Mouse (Mus musculus) R1 (cell line): ENCODE data around the gene Scml4.

ENCODE experiments used
- DNase-seq: peaks from one replicate; pipeline ENCODE4 v3.0.0-alpha.2; 2018; ENCODE audit warnings: low read depth, low spot score

Scml4 gene

DNA sequence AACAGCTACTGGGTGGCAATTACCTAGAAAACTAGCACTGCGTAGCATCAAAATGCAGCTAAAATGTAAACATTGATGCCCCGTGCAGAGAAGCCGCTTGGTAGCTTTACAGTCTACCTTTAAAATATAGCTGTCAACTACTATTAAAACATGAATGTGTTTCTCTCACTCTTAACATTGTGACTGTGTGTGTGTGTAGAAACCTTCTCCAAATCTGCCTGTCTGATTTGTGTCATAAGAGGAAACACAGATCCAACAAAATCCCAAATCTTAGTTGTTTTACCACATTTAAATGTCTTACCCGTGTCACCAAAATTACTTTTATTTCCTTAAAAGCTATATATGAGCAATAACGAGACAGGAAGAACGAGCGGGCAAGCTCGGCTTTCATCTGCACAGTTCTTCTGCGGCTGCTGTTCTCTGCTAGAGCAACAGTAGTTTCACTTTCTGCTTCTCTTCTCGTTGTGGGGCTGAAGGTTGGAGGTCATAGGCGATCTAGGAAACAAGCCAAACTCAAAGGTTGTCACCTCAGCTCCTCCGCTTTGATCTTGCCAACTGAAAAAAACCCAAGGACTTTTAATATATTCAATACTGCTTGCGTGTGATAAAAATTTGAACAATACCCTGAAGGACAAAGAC, 2.1 kb downstream of the Scml4 start:
- no peak for DNase-seq

GRCm38 (mm10) chr10:42862806-42863205, 2.6 kb downstream of the Scml4 start:
- no peak for DNase-seq

DNA sequence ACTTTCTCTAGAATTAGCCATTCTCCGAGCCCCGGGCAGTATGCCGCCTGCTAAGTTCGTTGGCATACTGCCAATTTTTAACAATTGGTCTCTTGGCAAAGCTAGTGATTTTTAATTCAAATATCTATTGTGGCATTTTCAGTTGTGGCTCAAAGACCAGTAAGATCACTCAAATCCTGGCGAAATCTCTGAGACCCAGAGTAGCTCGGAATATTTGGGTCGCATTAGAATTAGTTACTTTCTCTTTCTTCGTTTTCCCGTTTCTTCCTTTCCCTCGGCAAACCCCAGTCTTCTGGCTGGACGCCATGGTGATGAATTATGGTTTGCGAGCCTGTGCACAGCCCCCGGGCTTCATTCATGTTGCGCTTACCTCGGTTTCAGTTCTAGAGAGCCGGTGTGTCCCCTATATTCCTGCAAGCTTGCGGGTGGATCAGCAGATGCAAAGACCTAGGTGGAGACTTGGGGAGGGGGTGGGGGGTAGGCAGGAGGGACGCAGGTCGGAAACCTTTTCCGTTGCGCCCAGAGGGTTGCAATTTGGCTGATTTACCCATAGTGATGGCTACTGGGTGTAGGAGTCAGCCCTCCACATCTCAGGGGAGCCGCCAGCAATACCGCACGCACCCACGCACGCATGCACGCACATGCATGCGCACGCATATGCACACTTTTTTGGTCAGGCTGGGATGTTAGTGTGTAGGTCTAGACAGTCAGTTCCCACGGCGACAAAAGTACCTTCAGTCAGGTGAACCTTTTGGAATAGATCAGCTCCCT, 3.6 kb downstream of the Scml4 start:
- peak; percentile 13 for DNase-seq

DNA sequence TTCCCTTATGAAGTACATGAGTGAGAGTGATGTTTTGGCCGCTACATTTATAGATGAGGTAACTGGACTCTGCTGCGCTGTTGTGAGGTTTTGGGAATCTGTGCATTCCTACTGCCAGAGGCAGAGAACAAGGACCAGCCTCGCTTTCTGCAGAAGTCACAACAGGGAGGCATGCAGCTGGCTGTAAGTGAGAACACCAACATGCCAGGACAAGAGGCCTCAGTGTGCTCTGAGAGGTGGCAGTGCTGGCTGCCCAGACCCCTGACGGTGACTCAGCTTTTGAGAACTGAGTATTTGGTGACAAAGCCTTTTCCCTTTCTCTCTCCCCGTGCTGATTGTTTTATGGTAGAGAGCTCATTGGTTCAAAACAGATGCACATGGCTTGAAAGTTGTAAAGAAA, 4.5 kb downstream of the Scml4 start:
- DNase-seq = no peak

- DNase-seq = no peak
Observed at GRCm38 (mm10) chr10:42868416-42868815, 8.2 kb downstream of the Scml4 start.

GRCm38 (mm10) chr10:42869467-42869866, 9.3 kb downstream of the Scml4 start:
- no peak for DNase-seq

GRCm38 (mm10) chr10:42872269-42873010, 12.3 kb downstream of the Scml4 start:
- DNase-seq = no peak

DNA sequence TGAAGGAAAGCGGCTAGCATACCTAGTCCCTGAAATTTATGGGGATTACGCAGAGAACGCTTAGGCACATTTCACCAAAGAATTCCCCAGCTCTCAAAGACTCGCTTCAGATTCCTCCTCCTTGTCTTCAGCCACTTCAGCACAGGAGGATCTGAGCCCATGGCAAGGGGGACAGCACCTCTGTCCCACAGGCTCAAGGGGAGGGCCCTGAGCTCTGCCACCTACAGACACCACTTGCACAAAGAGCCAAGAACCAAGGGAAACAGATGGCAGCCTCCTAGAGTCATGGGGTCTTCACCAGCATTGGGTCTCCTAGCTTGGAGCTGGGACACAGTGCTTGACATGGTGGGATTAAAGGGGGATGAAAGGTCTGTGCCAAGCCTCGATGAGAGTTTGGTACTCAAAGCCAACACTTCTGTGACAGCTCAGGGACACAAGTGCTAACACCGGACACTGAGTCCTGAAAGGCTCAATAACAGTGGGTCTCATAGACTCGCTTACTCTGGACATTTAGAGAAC, 13.0 kb downstream of the Scml4 start:
- DNase-seq = no peak

GRCm38 (mm10) chr10:42876172-42876571, 16.0 kb downstream of the Scml4 start:
- DNase-seq = no peak

DNA sequence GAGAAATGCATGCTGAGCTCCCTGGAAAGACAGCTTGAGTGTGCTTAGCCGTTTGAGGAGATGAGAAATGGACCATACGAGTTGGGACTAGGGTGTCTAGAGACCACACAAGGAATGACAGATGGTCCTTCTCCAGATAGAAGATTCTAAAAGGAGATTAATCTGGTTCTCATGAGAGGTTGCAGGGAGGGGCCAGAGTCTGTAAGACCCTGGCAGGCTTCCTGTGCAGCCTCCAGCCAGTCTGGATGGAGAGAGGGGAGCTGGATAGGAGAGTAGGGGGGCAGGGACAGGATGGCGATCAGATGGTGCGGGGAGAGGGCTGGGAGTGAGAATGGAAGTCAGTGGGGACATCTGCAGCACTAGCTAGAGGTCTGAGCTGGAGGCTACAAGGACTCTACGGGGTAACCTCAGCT, 19.1 kb downstream of the Scml4 start:
- no peak for DNase-seq

DNA sequence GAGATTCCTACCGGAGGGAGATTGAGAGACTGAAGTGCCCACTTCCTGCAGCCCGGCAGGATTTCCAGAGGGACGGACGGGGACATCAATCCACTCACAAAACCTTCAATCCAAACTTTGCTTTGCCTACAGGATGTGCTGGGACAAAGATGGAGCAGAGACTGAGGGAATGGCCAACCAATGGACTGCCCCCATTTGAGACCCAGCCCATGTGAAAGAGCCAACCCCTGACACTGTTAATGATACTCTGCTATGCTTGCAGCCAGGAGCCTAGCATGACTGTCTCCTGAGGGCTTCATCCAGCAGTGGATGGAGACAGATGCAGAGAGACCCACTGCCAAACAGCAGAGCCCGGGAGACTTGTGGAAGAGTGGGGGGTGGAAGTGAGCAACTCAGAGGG, 19.5 kb downstream of the Scml4 start:
- no peak for DNase-seq

DNA sequence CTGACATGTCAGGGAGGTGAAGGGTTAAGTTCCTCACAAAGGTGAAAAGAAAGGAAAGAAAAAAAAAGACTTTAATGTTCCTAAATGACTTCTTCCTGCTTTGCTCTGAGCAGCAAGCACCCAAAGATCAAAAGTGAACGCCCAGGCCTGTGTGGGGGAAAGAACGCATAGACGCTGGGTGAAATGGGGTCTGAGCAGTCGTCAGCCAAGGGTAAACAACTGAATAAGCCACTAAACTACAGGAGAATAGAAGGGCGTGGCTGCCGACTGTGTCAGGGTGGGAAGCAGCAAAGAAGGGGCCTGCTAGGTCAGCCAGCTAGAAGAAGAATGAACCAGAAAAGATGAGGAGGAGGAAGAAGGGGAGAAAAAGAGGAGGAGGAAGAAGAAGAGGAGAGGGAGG, 26.9 kb downstream of the Scml4 start:
- DNase-seq = no peak

DNA sequence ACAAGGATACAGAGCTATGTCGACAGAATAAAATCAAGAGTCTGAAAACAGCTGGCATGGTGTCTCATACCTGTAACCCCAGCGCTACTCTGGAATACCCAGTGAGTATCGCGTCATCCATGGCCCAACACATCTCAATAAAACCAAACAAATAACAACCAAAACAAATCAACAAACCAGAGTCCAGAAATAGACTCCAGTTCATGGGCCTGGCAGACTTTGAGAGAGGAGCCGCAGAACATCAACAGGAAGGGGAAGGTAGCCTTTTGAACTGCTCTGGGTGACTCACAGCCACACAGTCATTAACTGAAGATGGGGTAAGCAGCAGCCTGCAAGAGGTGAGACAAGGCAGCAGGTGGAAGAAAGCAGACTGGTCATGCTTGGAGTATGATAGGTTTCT, 28.1 kb downstream of the Scml4 start:
- no peak for DNase-seq

- DNase-seq = no peak
Observed at GRCm38 (mm10) chr10:42890365-42890764, 30.2 kb downstream of the Scml4 start.

DNA sequence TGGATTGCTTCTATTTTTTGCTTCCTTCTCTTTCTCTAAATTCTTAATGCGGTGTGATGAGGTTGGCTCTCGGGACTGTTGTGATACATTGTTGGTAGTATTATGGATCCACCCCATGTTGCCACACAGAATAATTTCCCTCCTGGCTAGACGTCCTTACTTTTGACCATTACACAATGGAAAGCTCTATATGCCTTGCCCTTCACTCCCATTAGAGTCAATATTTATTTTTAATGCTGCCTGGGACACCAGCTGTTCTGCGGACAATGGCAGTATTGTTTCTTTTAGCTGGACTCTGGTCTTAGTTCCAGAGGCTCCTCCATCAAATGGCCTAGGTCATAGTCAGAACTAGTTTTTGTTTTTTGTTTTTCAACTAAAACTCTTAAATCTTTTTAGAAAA, 32.1 kb downstream of the Scml4 start:
- DNase-seq = no peak

GRCm38 (mm10) chr10:42892987-42893386, 32.8 kb downstream of the Scml4 start:
- no peak for DNase-seq

DNA sequence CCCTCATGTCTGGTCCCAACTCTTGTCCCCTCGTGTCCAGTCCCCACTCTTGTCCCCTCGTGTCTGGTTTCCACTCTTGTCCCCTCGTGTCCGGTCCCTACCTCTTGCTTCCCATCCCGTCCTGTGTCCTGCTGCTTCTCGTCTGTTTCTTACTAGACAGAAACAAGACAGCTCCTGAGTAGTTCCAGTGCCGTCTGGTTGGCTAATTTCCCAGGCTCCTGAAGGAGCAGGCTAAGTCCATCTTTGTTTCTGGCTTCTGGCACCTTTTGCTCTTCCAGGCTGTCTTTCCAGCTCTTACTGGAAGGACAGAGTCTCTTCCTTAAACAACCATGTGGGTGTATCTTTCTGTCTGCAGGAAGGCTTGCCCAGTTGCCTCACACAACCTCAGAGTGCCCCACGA, 33.7 kb downstream of the Scml4 start:
- DNase-seq = no peak

DNA sequence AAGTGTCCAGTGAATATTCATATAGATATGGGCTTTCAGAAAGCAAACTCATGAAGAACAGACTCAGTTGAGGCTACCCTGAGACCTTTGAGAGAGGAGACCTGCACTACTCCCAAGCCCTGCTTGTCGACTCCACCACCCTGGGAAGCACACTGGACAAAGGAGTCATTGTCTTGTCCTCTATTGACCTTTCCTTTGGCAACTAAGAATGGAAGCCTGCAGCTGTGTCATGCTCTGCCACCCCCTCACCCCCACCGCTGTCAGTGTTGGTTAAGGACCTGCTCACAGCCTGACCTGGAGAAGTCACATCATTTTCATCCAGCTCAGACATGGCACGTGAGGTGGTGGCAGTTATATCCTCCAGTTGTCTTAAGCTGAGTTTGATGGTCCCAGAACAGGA, 34.1 kb downstream of the Scml4 start:
- no peak for DNase-seq

GRCm38 (mm10) chr10:42894696-42895095, 34.5 kb downstream of the Scml4 start:
- no peak for DNase-seq

DNA sequence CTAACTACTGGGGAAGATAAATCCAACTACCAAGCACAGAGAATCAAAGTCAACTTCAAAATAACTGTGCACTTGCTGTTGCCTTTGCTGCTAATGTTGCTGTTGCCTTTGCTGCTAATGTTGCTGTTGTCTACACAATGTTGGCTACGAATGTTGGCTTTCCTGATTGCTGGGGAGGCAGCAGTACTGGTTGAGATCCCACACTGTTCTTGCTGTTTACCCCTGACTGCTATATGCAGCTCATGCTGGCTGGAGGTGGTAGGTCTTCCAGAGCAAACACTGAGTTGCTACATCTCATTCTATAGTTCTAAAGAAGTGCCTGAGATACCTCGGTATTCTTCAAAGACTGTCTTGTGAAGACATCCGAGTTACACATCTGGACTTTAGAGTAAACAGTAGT, 36.5 kb downstream of the Scml4 start:
- no peak for DNase-seq

GRCm38 (mm10) chr10:42897166-42897565, 37.0 kb downstream of the Scml4 start:
- DNase-seq = no peak

DNA sequence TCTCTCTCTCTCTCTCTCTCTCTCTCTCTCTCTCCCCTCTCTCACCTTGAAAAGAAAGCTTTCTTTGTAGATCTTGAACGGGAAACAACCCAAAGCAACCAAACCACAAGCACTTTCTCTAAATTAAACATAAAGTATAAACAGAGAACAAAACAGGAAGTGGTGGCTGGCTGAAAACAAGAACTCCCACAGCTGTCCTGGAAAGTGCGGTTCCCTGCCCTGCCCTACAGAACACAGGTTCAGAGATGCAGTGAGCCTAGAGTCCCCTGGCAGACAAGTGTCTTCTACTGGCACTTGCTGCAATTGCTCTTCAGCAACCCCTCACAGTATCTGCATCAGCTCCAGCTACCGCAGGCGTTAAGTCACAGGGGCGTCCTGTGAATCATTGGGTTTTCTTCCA, 37.5 kb downstream of the Scml4 start:
- DNase-seq = no peak

DNA sequence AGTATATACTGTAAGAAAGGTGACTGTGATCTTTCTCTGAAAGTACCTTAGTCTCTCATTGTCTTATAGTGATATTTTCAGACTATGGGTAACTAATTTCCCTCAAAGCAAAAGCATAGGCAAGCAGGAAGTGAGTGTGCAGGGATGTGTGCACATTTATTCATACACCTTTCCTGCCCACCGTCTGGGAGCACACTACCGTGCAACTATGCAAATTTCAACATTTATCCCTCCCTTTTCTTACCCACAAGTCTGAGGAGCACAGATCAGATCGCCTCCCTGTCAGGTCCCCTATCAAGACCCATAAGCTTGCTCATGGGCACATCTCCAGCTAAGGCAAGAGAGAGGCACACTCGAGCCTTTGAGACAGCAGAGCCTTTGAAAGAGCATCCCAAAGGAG, 41.2 kb downstream of the Scml4 start:
- no peak for DNase-seq
